Comparison of ENCODE assay signal across 12 mouse cellular contexts in genomic region chr2:152367917-152368316, GRCm38 (mm10). TPM values are rescaled to one million over a fixed set of nuclear protein-coding genes. Genes with fewer than 3 reads are reported as not detected.
"Had no signal": no experiment of that assay in that cellular context is flagged by ENCODE, and none has a peak within 500 bp of the region (broad histone marks: within the 10 kb centered on the region; RNA-seq: fewer than 3 reads in every experiment).

No protein-coding gene starts in this region.

- DNase-seq: kidney, postnatal 25 days; layer of hippocampus, adult 9-11 months; liver; lung, adult 18-20 months; lung, postnatal 10 days; lung, postnatal 36 days; right cerebral cortex, adult 18-20 months; right cerebral cortex, postnatal 25 days; spleen, adult 18-20 months; thymus, postnatal 36 days had no signal

RNA-seq across cellular contexts. Expression of gene Nrsn2, which starts 8.5 kb away (rescaled TPM):
- total RNA-seq: monocyte, adult 5-6 weeks; neutrophil, adult 5-6 weeks had no signal

RNA-seq across cellular contexts. Expression of gene Trib3, which starts 24.1 kb away (rescaled TPM):
- total RNA-seq: monocyte, adult 5-6 weeks had no signal

RNA-seq across cellular contexts. Expression of gene Sox12, which starts 29.9 kb away (rescaled TPM):
- total RNA-seq: monocyte, adult 5-6 weeks had no signal
